Mouse (Mus musculus) adrenal gland, postnatal 14 days (tissue): ENCODE results near the gene Pik3r6. TPM values are rescaled to one million over a fixed set of nuclear protein-coding genes. Genes with fewer than 3 reads are reported as not detected.

Experiments used
- DNase-seq: peaks from one replicate; pipeline ENCODE4 v3.0.0; 2021; ENCODE audit warnings: mixed read lengths
- total RNA-seq: library from RNA; stranded (reverse); gene quantifications from 2 replicates; pipeline ENCODE4 v1.2.3, GENCODE M21; 2021

Pik3r6 gene
- total RNA-seq, 1 experiment from 2014 or later: 4.4 TPM

- no peak for DNase-seq
These were observed 31.2 kb downstream of the Pik3r6 start for GRCm38 (mm10) chr11:68533971-68534475.

- no peak for DNase-seq
These were observed 33.2 kb downstream of the Pik3r6 start for GRCm38 (mm10) chr11:68536026-68536425.

- no peak for DNase-seq
These were observed 33.6 kb downstream of the Pik3r6 start for GRCm38 (mm10) chr11:68536465-68536864.

- no peak for DNase-seq
These were observed 36.8 kb downstream of the Pik3r6 start for GRCm38 (mm10) chr11:68539621-68540020.

GRCm38 (mm10) chr11:68544554-68544953 lies 41.7 kb downstream of the Pik3r6 start:
- peak; percentile 50 for DNase-seq

- no peak for DNase-seq
These were observed 42.4 kb downstream of the Pik3r6 start for GRCm38 (mm10) chr11:68545172-68545571.

DNA sequence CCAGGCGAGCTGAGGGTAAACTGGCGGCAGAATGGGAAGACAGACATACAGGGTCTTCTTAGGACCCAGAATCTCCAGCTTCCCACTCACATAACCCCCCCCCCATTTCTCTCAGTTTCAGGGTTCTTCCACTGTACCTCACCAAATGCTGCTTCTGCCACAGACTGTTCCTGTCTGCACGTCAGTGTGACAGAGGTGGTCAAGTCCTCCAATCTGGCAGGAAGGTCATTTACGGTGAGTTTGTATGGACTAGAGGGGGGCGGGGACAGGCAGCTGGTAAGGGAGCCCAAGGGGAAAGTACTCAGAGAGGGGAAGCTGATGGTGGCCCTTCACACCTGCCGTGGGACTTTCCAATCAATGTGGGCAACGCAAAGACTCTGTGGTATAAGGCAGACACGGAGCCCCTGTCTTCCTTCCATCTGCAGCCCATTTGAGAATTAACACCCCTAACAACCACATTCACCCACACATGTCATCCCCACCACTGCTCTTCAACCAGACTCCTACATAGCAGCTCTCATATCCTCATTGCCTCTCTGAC lies 42.9 kb downstream of the Pik3r6 start:
- no peak for DNase-seq

GRCm38 (mm10) chr11:68547484-68547883 lies 44.7 kb downstream of the Pik3r6 start:
- no peak for DNase-seq

DNA sequence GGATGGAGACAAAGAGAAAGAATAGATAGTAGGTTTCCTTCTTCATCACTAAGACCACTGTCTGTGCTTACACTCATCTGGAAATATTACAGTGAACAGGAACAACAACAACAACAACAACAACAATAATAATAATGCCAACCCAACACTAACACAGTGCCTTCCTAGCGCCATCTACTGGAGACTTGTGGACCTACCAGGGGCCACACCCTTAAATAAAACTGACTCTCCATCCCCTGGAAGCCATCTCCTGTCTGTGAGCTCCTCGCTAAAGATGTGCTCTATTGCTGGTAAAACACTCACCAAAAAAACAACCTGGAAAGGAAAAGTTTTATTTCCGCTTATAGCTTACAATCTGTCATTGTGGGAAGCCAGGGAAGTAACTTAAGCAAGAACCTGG lies 46.8 kb downstream of the Pik3r6 start:
- DNase-seq: no peak

- DNase-seq: no peak
These were observed 47.5 kb downstream of the Pik3r6 start for GRCm38 (mm10) chr11:68550358-68550757.

DNA sequence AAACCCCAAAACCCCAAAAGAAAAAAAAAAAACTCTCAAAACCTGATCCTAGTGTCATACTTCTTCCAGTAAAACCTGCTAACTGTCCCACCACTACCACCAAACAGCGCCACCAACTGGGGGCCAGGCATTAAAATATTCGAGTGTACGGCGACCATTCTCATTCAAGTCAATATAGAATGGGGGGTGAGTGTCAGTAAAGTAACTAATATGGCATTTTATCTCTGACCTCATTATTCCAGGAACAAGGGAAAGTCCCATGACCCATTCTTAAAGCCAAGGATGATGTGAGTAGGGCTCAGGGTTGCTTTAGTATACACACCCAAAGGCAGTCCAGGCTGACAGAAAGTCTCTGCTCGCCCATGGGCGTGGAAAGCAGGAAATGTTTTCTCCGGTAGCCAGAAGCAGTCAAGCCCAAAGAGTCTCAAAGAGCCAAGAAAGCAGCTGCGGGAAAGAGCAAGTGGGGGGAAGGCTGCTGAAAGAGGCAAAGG lies 51.2 kb downstream of the Pik3r6 start:
- DNase-seq: peak; percentile 69

DNA sequence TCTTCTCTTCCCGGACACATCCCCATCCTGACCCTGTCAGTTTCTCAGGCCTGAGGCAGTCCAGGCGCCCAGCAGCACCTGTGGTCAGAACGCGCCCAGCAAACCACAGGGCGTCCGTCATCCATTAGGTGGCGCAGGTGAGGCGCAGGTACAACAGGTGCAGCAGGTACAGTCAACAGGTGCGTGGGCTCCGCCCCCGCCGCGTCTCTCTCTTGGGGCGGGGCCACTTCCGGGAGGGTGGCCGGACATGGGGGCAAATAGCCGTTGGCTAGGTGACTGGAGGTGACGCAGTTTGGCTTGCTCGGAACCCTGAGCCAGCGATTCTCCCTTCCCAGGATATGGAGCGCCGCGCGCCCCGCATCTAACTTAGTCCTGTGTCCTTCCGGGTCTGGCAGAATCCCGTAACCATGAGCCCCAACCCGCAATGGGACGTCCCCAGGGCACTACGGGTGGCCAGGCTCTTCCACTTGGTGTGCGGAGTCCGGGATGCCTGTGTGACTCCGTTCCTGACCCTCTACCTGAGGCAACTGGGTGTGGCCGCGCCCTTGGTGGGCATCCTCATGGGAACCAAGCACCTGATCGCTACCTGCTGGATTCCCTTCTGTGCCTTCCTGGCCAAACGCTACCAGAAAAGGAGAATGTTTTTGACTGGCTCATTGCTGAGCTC lies 53.2 kb downstream of the Pik3r6 start, which contains the start of gene Mfsd6l:
Gene Mfsd6l, plus strand, starts transcription at position 269 of the 667 bp plus-strand sequence.
- DNase-seq: no peak

- DNase-seq: no peak
These were observed 56.7 kb downstream of the Pik3r6 start for GRCm38 (mm10) chr11:68559546-68559945.

GRCm38 (mm10) chr11:68561957-68562950 lies 59.4 kb downstream of the Pik3r6 start:
- DNase-seq: no peak

DNA sequence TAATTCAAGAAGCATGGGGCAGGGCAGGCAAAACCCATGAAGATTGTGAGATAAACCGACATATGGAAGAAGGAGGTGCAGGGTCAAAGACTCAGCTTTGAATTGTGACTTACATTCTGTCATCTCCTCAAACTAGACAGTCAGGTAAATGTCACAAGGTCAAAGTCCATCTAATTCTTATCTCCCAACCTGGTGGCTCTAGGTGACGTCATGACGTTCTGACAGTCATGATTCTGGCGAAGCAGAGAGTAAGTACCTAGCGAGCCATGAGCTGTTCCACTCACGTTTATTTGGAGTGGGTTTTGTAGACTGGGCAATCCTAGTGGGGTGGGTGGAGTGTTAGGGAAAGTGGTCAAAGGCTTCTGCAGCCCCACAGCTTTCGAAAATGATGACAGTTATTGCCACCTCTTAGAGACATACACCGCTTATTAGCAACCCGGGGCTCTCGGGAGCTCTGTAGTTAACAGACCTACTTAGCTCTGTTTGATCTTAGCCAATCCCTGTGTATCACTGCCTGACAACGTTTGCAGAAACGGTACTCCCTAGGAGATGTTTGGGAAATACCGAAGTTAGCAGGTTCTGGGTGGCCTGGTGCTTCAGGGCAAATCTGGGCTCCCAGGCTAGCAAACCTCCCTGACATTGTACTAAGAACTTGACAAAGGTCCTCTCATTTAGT lies 61.7 kb downstream of the Pik3r6 start:
- no peak for DNase-seq

DNA sequence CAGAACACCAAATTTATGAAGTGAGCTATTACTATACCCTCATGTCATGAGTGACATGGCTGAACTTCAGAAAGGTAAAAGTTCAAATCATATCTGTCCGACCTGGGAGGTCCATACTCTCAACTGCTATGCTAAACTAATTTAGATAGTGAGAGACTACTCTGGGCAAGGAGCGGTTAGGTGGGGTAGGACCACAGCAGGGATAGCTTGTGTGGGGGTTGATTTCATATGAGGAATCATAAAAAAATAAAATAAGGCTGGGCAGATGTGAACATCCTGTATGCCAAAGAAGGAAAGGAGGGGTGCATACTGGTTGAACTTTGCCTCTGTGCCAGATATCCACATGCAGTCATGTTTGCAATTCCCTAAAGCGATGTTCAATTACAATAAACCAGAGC lies 62.2 kb downstream of the Pik3r6 start:
- no peak for DNase-seq

DNA sequence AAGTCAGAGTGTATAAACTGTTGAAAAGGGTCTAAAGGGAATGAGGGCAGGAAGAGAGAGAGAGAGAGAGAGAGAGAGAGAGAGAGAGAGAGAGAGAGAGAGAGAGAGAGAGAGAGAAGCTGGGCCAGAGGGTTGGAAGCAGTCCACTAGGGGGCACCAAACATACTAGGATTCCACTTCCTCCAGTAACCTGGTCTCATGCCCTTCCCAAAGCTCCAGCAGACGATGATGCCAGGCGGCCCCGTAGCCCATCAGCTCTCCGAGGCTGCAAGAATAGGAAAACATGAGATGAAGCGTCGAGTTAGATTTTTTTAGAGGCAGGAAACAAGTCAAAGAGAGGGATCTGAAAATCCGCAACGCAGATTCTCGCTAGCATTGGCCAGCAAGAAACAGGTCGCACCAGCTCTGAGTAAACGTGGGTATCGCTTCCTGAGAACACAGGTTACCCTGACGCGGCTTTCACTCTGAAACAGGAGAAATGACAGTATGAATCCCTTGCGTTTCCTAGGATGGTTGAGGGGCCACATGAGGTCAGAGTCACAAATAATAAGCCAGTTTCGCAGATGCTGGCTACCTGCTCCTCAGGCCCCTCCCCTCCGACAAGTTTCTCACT lies 63.7 kb downstream of the Pik3r6 start:
- DNase-seq: peak; percentile 83

GRCm38 (mm10) chr11:68570861-68571260 lies 68.0 kb downstream of the Pik3r6 start:
- DNase-seq: peak; percentile 25

GRCm38 (mm10) chr11:68577076-68577475 lies 74.3 kb downstream of the Pik3r6 start:
- DNase-seq: no peak

DNA sequence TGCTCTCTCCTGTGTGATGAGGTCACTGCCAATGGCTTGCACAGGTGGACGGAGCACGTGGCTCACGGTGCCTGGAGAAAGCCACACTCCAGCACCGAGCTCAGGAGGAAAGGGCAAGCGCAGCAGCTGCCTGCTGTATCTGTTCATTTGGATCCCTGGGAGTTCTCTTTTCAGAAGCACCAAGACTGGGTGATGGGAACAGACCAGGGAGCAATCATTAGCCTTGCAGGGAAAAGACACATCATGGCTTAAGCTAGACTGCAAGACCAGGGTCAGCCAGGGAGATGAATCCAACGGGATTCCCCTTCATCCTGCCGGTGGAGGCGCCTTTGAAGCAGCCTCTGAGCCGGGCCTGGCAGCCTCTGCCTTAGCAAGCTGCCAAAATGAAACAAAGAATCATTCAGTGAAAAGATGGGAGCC lies 76.7 kb downstream of the Pik3r6 start:
- peak; percentile 64 for DNase-seq

GRCm38 (mm10) chr11:68580566-68580965 lies 77.7 kb downstream of the Pik3r6 start:
- DNase-seq: no peak
